Mouse (Mus musculus): ENCODE results near the gene C5ar1. TPM values are rescaled to one million over a fixed set of nuclear protein-coding genes. Genes with fewer than 3 reads are reported as not detected.

C5ar1 gene
- total RNA-seq, 2 experiments from 2014 or later, result 0.62 to 1.9 TPM

- DNase-seq, result peak; percentile 93 to 94
These were observed 37.6 kb downstream of the C5ar1 start, which contains the start of gene Dhx34 for GRCm38 (mm10) chr7:16221582-16222272. Gene Dhx34, minus strand, starts transcription at chr7:16222037.

- no peak for DNase-seq
These were observed 45.4 kb downstream of the C5ar1 start for GRCm38 (mm10) chr7:16213986-16214385.

GRCm38 (mm10) chr7:16213196-16213595, 46.1 kb downstream of the C5ar1 start:
- DNase-seq, result no peak

GRCm38 (mm10) chr7:16210862-16211365, 48.4 kb downstream of the C5ar1 start:
- no peak for DNase-seq

GRCm38 (mm10) chr7:16208781-16209665, 50.3 kb downstream of the C5ar1 start:
- no peak for DNase-seq

GRCm38 (mm10) chr7:16207496-16207895, 51.8 kb downstream of the C5ar1 start:
- DNase-seq, result peak; percentile 41 to 49

GRCm38 (mm10) chr7:16207076-16207475, 52.3 kb downstream of the C5ar1 start:
- DNase-seq, result no peak

GRCm38 (mm10) chr7:16204791-16205190, 54.5 kb downstream of the C5ar1 start:
- no peak for DNase-seq

- no peak for DNase-seq
These were observed 55.8 kb downstream of the C5ar1 start for GRCm38 (mm10) chr7:16203505-16203903.

- no peak for DNase-seq
These were observed 56.4 kb downstream of the C5ar1 start for GRCm38 (mm10) chr7:16202756-16203504.

GRCm38 (mm10) chr7:16201136-16201535, 58.2 kb downstream of the C5ar1 start:
- DNase-seq, result no peak

- DNase-seq, result no peak
These were observed 60.8 kb downstream of the C5ar1 start for GRCm38 (mm10) chr7:16198540-16198939.

GRCm38 (mm10) chr7:16197166-16197565, 62.2 kb downstream of the C5ar1 start:
- DNase-seq, result no peak

Other genes with a start within 250 kb of the C5ar1 start
- 10 to 100 TPM; 19.5 to 21.9 TPM for gene Bicra, start 211.6 kb downstream of the C5ar1 start, total RNA-seq (2021)
- under 1 TPM; 0.67 to 0.83 TPM for gene Zfp541, start 197.7 kb downstream of the C5ar1 start, total RNA-seq (2021)
- gene Napa, start 161.1 kb downstream of the C5ar1 start, total RNA-seq (2021), result 100 to 1,000 TPM; 272 to 282 TPM
- gene Kptn, start 139.6 kb downstream of the C5ar1 start, total RNA-seq (2021), result 10 to 100 TPM; 32.0 to 37.8 TPM
- gene Slc8a2, start 129.7 kb downstream of the C5ar1 start, total RNA-seq (2021), result 100 to 1,000 TPM; 286 to 292 TPM
- gene Meis3, start 84.5 kb downstream of the C5ar1 start, total RNA-seq (2021), result 10 to 100 TPM; 36.1 to 44.0 TPM
- gene Dhx34, start 37.5 kb downstream of the C5ar1 start, total RNA-seq (2021), result 10 to 100 TPM; 10.1 to 12.2 TPM
- gene C5ar2, start 15.4 kb downstream of the C5ar1 start, total RNA-seq (2021), result under 1 TPM; 0.35 to 0.60 TPM
- gene Inafm1, start 14.1 kb upstream of the C5ar1 start, total RNA-seq (2021), result 10 to 100 TPM; 31.2 to 33.0 TPM
- gene Ccdc9, start 27.3 kb upstream of the C5ar1 start, total RNA-seq (2021), result 10 to 100 TPM; 69.0 to 77.7 TPM
- gene Bbc3, start 48.9 kb upstream of the C5ar1 start, total RNA-seq (2021), result 10 to 100 TPM; 11.3 to 13.0 TPM
- gene Sae1, start 128.3 kb upstream of the C5ar1 start, total RNA-seq (2021), result 10 to 100 TPM; 88.7 to 97.5 TPM
- gene Zc3h4, start 141.4 kb upstream of the C5ar1 start, total RNA-seq (2021), result 10 to 100 TPM; 54.7 to 60.4 TPM
- 10 to 100 TPM; 61.4 to 77.2 TPM for gene Tmem160, start 193.2 kb upstream of the C5ar1 start, total RNA-seq (2021)
- 10 to 100 TPM; 17.9 to 20.2 TPM for gene Npas1, start 218.2 kb upstream of the C5ar1 start, total RNA-seq (2021)

Data from layer of hippocampus, postnatal 36 days (tissue).